Mouse (Mus musculus): ENCODE results near the gene C130074G19Rik.

C130074G19Rik gene

DNA sequence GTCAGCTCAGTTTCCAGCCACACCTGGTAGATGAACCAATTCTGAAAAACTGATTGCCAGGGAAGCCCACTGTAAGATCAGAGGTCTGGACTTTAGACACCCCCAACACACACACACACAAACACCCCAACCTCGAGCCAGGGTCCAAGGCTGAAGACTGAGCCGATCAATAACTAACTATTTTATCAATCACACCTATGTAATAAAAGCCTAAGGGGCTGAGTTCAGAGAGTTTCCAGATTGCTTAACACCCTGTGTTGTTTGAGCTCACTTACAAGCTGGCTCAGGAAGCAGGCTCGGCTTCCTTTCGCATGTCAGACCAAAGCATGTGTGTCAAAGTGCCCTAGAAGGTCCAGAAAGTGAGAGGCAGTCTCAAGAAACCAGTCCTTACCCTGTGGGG, 45.4 kb downstream of the C130074G19Rik start:
- no peak for DNase-seq (ENCODE audit: low spot score)

- no peak for DNase-seq (ENCODE audit: low spot score)
These were observed 46.7 kb downstream of the C130074G19Rik start for GRCm38 (mm10) chr1:184836350-184836749.

DNA sequence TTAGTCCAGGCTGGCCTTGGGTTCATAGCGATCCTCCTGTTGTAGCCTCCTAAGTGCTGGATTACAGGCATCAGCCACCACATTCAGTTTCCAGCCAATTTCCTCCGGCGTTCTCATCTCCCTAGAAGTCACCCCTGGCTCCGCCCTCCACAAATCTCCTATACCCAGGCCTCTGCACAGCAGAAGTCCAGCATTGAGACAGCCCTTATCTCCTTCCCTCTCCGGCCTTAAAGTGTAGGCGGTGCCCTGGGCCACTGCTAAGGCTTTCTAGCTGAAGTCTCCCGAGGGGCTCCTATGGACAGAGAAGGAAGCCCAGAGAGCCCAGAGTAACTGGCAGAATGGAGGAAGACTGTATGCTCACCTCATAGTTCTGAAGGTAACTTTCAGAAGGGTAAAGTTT, 49.5 kb downstream of the C130074G19Rik start:
- no peak for DNase-seq (ENCODE audit: low spot score)

DNA sequence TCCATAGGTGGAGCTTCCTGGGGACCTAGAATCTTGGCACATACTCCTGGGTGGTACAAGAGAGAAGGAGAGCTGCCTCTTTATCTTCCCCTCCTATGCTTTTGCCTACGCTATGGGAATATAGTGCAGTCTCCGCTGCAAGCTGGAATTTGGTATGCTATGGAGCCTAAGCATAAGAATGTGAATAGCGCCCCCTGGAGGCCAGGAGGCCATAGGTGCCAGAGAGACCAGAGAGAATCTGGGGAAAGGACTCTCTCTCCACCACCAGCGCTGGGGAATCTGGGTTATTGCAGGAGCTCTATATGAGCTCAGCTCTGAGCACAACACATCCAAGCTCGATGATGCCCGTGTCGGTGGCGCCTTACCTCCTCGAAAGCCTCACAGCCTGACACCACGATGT, 50.8 kb downstream of the C130074G19Rik start:
- no peak for DNase-seq (ENCODE audit: low spot score)

- DNase-seq (ENCODE audit: low spot score): no peak
These were observed 53.1 kb downstream of the C130074G19Rik start for GRCm38 (mm10) chr1:184829897-184830296.

GRCm38 (mm10) chr1:184827175-184827701, 55.8 kb downstream of the C130074G19Rik start:
- DNase-seq (ENCODE audit: low spot score): no peak

DNA sequence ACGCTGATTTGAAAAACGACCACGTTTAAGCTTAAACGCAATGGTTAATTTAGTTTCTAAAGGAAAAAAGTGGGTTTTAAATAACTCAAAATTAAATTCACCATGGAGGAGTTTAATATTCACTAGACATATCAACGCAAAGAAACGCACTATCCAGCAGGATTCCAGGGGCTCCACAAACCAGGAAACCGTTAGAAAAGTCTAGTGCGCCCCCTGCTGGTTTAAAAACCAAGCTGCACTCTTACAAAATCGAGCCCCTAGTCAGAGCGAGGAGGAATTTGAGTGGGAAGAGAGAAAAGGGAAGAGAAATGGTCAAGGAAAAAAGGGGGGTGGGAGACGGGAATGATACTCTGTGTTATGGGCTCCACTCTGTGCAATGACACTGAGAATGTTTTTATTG, 57.9 kb downstream of the C130074G19Rik start:
- peak; percentile 27 for DNase-seq (ENCODE audit: low spot score)

DNA sequence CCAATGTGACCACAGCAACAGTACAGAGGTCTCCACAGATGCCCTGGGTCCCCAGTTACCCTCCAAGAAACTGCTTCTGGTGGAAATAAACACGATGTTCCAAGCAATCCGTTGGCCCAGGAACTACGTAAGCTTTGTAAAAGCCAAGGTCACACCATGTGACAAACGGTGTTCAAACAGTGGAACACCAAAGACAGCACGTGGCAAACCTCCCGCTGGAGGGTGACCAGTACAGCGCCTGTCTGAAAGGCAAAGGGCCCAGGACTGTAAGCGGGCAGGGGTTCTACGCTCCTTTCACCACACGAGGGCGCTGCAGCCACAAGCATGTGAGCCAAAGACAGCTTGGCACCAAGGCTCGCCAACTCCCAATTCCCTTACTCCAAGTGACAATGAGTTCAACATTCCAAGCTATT, 58.6 kb downstream of the C130074G19Rik start:
- peak; percentile 71 for DNase-seq (ENCODE audit: low spot score)

DNA sequence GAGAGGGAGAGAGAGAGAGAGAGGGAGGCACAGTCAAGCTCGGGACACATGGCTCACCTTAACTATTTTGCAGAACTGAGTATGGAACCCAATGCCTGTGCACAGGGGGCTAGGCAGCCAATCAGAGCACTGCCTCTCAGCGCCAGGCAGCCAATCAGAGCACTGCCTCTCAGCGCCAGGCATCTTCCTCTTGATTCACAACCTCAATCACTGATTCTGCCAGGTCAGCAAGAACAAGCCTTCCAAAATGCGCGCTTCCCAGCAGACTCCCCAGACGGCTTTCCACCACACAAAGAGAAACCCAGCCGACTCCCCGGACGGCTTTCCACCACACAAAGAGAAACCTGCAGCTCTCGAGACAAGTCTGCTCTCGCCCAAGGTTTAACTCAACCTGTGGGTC, 60.3 kb downstream of the C130074G19Rik start:
- DNase-seq (ENCODE audit: low spot score): no peak

Measured in MN1 (cell line).